Comparison of ENCODE assay signal across 23 mouse cellular contexts in genomic region chr4:123742891-123743290, GRCm38 (mm10). TPM values are rescaled to one million over a fixed set of nuclear protein-coding genes. Genes with fewer than 3 reads are reported as not detected.
A peak's percentile ranks its signal among the peaks of the same experiment; 100 is the strongest.
DNase-seq lines count a peak whose midpoint lies in the region; ATAC-seq and TF ChIP-seq lines count a peak whose summit lies in the region.
"Had no signal": no experiment of that assay in that cellular context is flagged by ENCODE, and none has a peak within 500 bp of the region (broad histone marks: within the 10 kb centered on the region; RNA-seq: fewer than 3 reads in every experiment).

No protein-coding gene starts in this region.

- ATAC-seq in megakaryocyte, adult 5-6 weeks (ENCODE audit: poor library complexity, severe bottlenecking): peak; percentile 57
- no peak for ATAC-seq in kidney, embryonic 15.5 days (replicated peaks; ENCODE audit: low FRiP score)
- ATAC-seq: forebrain, embryonic 16.5 days had no signal

- WGBS in kidney, embryonic 15.5 days: 72% methylated on average over 1 of the region's 1 CpGs
- WGBS in embryonic facial prominence, embryonic 10.5 days: 94% methylated on average over 1 of the region's 1 CpGs

- H3K27me3 ChIP-seq in kidney, embryonic 15.5 days: no peaks in the 10 kb centered on the region
- no peaks in the 10 kb centered on the region for H3K27me3 ChIP-seq in embryonic facial prominence, embryonic 10.5 days (replicated peaks; ENCODE audit: low read depth, poor library complexity, severe bottlenecking)
- H3K27me3 ChIP-seq: CH12.LX; embryonic facial prominence, embryonic 13.5 days; forebrain, embryonic 12.5 days; heart, embryonic 13.5 days; hindbrain, embryonic 15.5 days had no signal

- peak; percentile 78 for DNase-seq in 416B (ENCODE audit: low read depth)
- DNase-seq in thymus, postnatal 10 days (ENCODE audit: low spot score in 2 of 2): peak; percentile 12
- DNase-seq in frontal cortex, postnatal 14 days (ENCODE audit: low spot score in 2 of 2): no peak
- DNase-seq in c-Kit-positive CD71-positive TER-119-positive erythroid progenitor cells, embryonic 14.5 days (ENCODE audit: low spot score): no peak
- no peak for DNase-seq in embryonic facial prominence, embryonic 10.5 days (ENCODE audit: low spot score)
- DNase-seq: adrenal gland, adult 8-10 months; adrenal gland, postnatal 36 days; cerebellum, adult 18-20 months; cerebellum, adult 9-11 months; cerebellum, postnatal 36 days; embryo, embryonic 11 days; gastrocnemius, postnatal 14 days; heart, postnatal 36 days had no signal

- H3K9ac ChIP-seq in kidney, embryonic 15.5 days: no peak overlapping the region
- H3K9ac ChIP-seq: embryonic facial prominence, embryonic 13.5 days; forebrain, embryonic 12.5 days; heart, embryonic 13.5 days; hindbrain, embryonic 15.5 days had no signal

- H3K4me1 ChIP-seq in bone marrow macrophage, adult 2 months (ENCODE audit: control insufficient read depth, insufficient read depth, low read length): peaks cover 40% of the 10 kb centered on the region
- 0 out of 2 replicates have a peak, but pooled peaks cover 4% of the 10 kb centered on the region for H3K4me1 ChIP-seq in kidney, embryonic 15.5 days
- no peaks in the 10 kb centered on the region for H3K4me1 ChIP-seq in embryonic facial prominence, embryonic 10.5 days

- peak overlapping the region; percentile 80 for H3K27ac ChIP-seq in bone marrow macrophage, adult 2 months (ENCODE audit: insufficient read depth, low read depth, low read length)
- no peak overlapping the region for H3K27ac ChIP-seq in kidney, embryonic 15.5 days
- no peak overlapping the region for H3K27ac ChIP-seq in embryonic facial prominence, embryonic 10.5 days (replicated peaks)
- H3K27ac ChIP-seq: embryonic facial prominence, embryonic 13.5 days; forebrain, embryonic 12.5 days; heart, embryonic 13.5 days; hindbrain, embryonic 15.5 days had no signal

- no peaks in the 10 kb centered on the region for H3K9me3 ChIP-seq in kidney, embryonic 15.5 days (replicated peaks)
- H3K9me3 ChIP-seq in embryonic facial prominence, embryonic 10.5 days: no peaks in the 10 kb centered on the region
- H3K9me3 ChIP-seq: embryonic facial prominence, embryonic 13.5 days; forebrain, embryonic 12.5 days; heart, embryonic 13.5 days; hindbrain, embryonic 15.5 days had no signal

- peaks cover 50% of the 10 kb centered on the region for H3K36me3 ChIP-seq in kidney, embryonic 15.5 days
- peaks cover 59% of the 10 kb centered on the region for H3K36me3 ChIP-seq in embryonic facial prominence, embryonic 10.5 days (replicated peaks)

- no peak overlapping the region for H3K4me2 ChIP-seq in kidney, embryonic 15.5 days
- H3K4me2 ChIP-seq: embryonic facial prominence, embryonic 13.5 days; forebrain, embryonic 12.5 days; heart, embryonic 13.5 days; hindbrain, embryonic 15.5 days had no signal

- no peak overlapping the region for H3K4me3 ChIP-seq in bone marrow macrophage, adult 2 months (ENCODE audit: insufficient read depth, low read length)
- H3K4me3 ChIP-seq in kidney, embryonic 15.5 days (replicated peaks): no peak overlapping the region
- H3K4me3 ChIP-seq in embryonic facial prominence, embryonic 10.5 days: no peak overlapping the region
- H3K4me3 ChIP-seq: embryonic facial prominence, embryonic 13.5 days; forebrain, embryonic 12.5 days; heart, embryonic 13.5 days; hindbrain, embryonic 15.5 days had no signal

- TF ChIP-seq POLR2A in bone marrow macrophage, adult 2 months (IDR thresholded peaks at IDR 0.05; ENCODE audit: borderline replicate concordance, low read depth, low read length): no peak

- no peak for TF ChIP-seq CTCF in bone marrow macrophage, adult 2 months (IDR thresholded peaks at IDR 0.05; ENCODE audit: low read depth, low read length)

RNA-seq across cellular contexts. Expression of gene Akirin1, which starts 7.3 kb away (rescaled TPM):
- polyA plus RNA-seq in bone marrow macrophage, adult 2 months (2012; ENCODE audit: insufficient read depth, insufficient read length, missing spikeins): 47.4 and 56.1 TPM in 2 replicates
- total RNA-seq in megakaryocyte, adult 5-6 weeks (2015): 74.3 and 79.4 TPM in 2 replicates
- total RNA-seq in megakaryocyte, adult 5-6 weeks (2017): 34.1 and 35.0 TPM in 2 replicates
- polyA plus RNA-seq in kidney, embryonic 15.5 days (2015; fragmentation: Nextera tagmentation; extraction: Ambion mirVana): 42.5 and 46.8 TPM in 2 replicates
- polyA plus RNA-seq in embryonic facial prominence, embryonic 10.5 days (2016; fragmentation: Nextera tagmentation; extraction: Ambion mirVana): 55.0 and 57.3 TPM in 2 replicates

RNA-seq across cellular contexts. Expression of gene Ndufs5, which starts 24.9 kb away (rescaled TPM):
- polyA plus RNA-seq in bone marrow macrophage, adult 2 months (2012; ENCODE audit: insufficient read depth, insufficient read length, missing spikeins): 110 and 121 TPM in 2 replicates
- 109 and 130 TPM in 2 replicates for total RNA-seq in megakaryocyte, adult 5-6 weeks (2015)
- total RNA-seq in megakaryocyte, adult 5-6 weeks (2017): 110 and 139 TPM in 2 replicates
- 314 and 337 TPM in 2 replicates for polyA plus RNA-seq in kidney, embryonic 15.5 days (2015; fragmentation: Nextera tagmentation; extraction: Ambion mirVana)
- polyA plus RNA-seq in embryonic facial prominence, embryonic 10.5 days (2016; fragmentation: Nextera tagmentation; extraction: Ambion mirVana): 332 and 340 TPM in 2 replicates

RNA-seq across cellular contexts. Expression of gene Rhbdl2, which starts 44.8 kb away (rescaled TPM):
- not detected in 2 replicates for polyA plus RNA-seq in bone marrow macrophage, adult 2 months (2012; ENCODE audit: insufficient read depth, insufficient read length, missing spikeins)
- not detected in 2 replicates for total RNA-seq in megakaryocyte, adult 5-6 weeks (2015)
- not detected in 2 replicates for total RNA-seq in megakaryocyte, adult 5-6 weeks (2017)
- 5.7 and 6.3 TPM in 2 replicates for polyA plus RNA-seq in kidney, embryonic 15.5 days (2015; fragmentation: Nextera tagmentation; extraction: Ambion mirVana)
- 0.35 and 0.57 TPM in 2 replicates for polyA plus RNA-seq in embryonic facial prominence, embryonic 10.5 days (2016; fragmentation: Nextera tagmentation; extraction: Ambion mirVana)
- total RNA-seq: CH12.LX; gastrocnemius, adult 18-20 months; heart, postnatal 36 days had no signal

RNA-seq across cellular contexts. Expression of gene Macf1, which starts 58.7 kb away (rescaled TPM):
- polyA plus RNA-seq in bone marrow macrophage, adult 2 months (2012; ENCODE audit: insufficient read depth, insufficient read length, missing spikeins): 176 and 182 TPM in 2 replicates
- total RNA-seq in megakaryocyte, adult 5-6 weeks (2015): 130 and 137 TPM in 2 replicates
- 192 and 219 TPM in 2 replicates for total RNA-seq in megakaryocyte, adult 5-6 weeks (2017)
- polyA plus RNA-seq in kidney, embryonic 15.5 days (2015; fragmentation: Nextera tagmentation; extraction: Ambion mirVana): 38.1 and 41.2 TPM in 2 replicates
- 46.0 and 47.4 TPM in 2 replicates for polyA plus RNA-seq in embryonic facial prominence, embryonic 10.5 days (2016; fragmentation: Nextera tagmentation; extraction: Ambion mirVana)

Comparison
In these comparisons a context has a peak if more than half of its experiments do, and no peak if none do; other contexts are left out.
1. DNase-seq: peak in 416B (single experiment) and thymus, postnatal 10 days (2 of 2); none in frontal cortex, postnatal 14 days (0 of 2), c-Kit-positive CD71-positive TER-119-positive erythroid progenitor cells, embryonic 14.5 days (single experiment) and embryonic facial prominence, embryonic 10.5 days (single experiment).